Mouse (Mus musculus) hindbrain, postnatal 0 days (tissue): ENCODE results near the gene Ctnnd2. TPM values are rescaled to one million over a fixed set of nuclear protein-coding genes. Genes with fewer than 3 reads are reported as not detected.

ENCODE experiments used
- ATAC-seq: fragments of 200-750 bp; cut with Nextera tagmentation; 2 replicates; pipeline ENCODE4 v1.8.0; 2017; ENCODE audit warnings: mild to moderate bottlenecking, moderate TSS enrichment, moderate library complexity
- DNase-seq: peaks from one replicate; pipeline ENCODE4 v3.0.0-alpha.2; 2015; ENCODE audit warnings: low spot score
- H3K27ac ChIP-seq: fragments of 300-500 bp; sonication (generic); 2 replicates; pipeline ENCODE4 v1.5.1; 2014; ENCODE audit warnings: mild to moderate bottlenecking
- H3K27me3 ChIP-seq: fragments of 300-500 bp; sonication (generic); 2 replicates; pipeline ENCODE4 v1.6.1; 2014; ENCODE audit warnings: low read length, mixed read lengths; ENCODE audit not compliant: insufficient read depth
- H3K36me3 ChIP-seq: fragments of 300-500 bp; sonication (generic); 2 replicates; pipeline ENCODE4 v1.6.1; 2014; ENCODE audit warnings: low read length, mixed read lengths; ENCODE audit not compliant: insufficient read depth
- H3K4me1 ChIP-seq: fragments of 300-500 bp; sonication (generic); 2 replicates; pipeline ENCODE4 v1.6.1; 2014; ENCODE audit warnings: antibody characterized with exemption, low read length, mixed read lengths; ENCODE audit not compliant: insufficient read depth
- H3K4me2 ChIP-seq: fragments of 300-500 bp; sonication (generic); 2 replicates; pipeline ENCODE4 v1.6.1; 2014; ENCODE audit warnings: low read depth, mild to moderate bottlenecking, low read length, moderate library complexity, mixed read lengths
- H3K4me3 ChIP-seq: fragments of 300-500 bp; sonication (generic); 2 replicates; pipeline ENCODE4 v1.5.1; 2014; ENCODE audit warnings: low read length
- H3K9ac ChIP-seq: fragments of 300-500 bp; sonication (generic); replicated peaks from 2 replicates; pipeline ENCODE4 v1.6.1; 2014; ENCODE audit warnings: mild to moderate bottlenecking, low read length, moderate library complexity, mixed read lengths
- H3K9me3 ChIP-seq: fragments of 300-500 bp; sonication (generic); 2 replicates; pipeline ENCODE4 v1.6.1; 2016; ENCODE audit warnings: low read length, mixed read lengths
- CTCF ChIP-seq: IDR thresholded peaks from 2 replicates; pipeline ENCODE4 v1.5.1; 2016; ENCODE audit warnings: antibody characterized with exemption, control low read depth, low read depth
- WGBS: fragments of 180-500 bp; shearing (Covaris S2); extraction: QIAGEN DNeasy Blood & Tissue Kit; methylation state at CpG from one replicate; pipeline ENCODE4 v1.1.7; 2014; 5-methylcytosine and 5-hydroxymethylcytosine counted together
- polyA plus RNA-seq: library from polyadenylated mRNA; unstranded; fragments of >200 nt; fragmentation: Nextera tagmentation; extraction: Ambion mirVana; gene quantifications from 2 replicates; pipeline ENCODE4 v1.2.1, GENCODE M21; 2015
- total RNA-seq: library from RNA; depleted of rRNA; stranded (reverse); fragments of >200 nt; gene quantifications from 2 replicates; pipeline ENCODE4 v1.2.3, GENCODE M21; 2014

Gene Ctnnd2
- total and polyA plus RNA-seq, 2 experiments from 2014 or later: 67.2 to 157 TPM

DNA sequence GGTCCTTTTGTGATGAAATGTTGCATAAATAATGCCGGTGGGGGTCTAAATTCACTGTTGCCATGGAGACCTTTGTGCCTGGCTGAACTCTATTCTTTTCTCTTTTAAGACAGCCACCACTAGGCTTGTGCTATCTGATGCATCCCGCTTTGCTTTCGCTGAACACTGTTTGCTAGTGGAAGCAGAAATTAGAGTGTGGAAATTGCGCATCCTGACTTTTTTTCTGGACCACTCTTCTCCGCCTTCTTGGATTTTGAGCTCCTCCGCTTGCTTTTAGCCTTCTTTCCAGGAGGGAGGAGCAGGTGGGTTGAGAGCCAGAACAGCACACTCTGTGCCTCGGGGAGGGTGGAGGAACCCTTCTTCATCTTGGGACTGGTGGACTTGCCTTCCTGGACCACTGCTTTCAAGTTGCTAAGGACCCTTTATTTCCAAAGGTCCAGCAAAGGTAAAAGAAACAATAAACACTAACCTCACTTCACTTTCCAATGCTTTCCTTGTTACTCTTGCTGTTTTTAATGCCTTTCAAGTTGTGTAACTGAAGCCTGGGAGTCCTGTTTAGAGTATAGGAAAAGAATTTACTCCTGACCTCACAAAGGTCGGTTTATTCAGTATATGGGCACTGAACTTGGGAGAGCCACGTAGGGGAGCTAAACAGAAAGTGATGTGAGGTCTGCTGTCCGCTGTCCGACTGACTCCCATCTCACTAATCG, 285.3 kb downstream of the Ctnnd2 start:
- no peaks in the 10 kb centered on the region for H3K9me3 ChIP-seq
- H3K4me2 ChIP-seq: peak overlapping the region; percentile 56
- ATAC-seq (peak; percentile 93), DNase-seq (peak; percentile 83)
- TF ChIP-seq CTCF: peak; percentile 39
- WGBS: 12% methylated on average over 12 of the region's 12 CpGs
- no peaks in the 10 kb centered on the region for H3K27me3 ChIP-seq
- H3K4me1 ChIP-seq: no peaks in the 10 kb centered on the region
- H3K36me3 ChIP-seq: no peaks in the 10 kb centered on the region
- peak overlapping the region; percentile 33 for H3K27ac ChIP-seq
- peak overlapping the region; percentile 22; the same call in 1 of the 2 replicates for H3K9ac ChIP-seq
- H3K4me3 ChIP-seq: peak overlapping the region; percentile 39

DNA sequence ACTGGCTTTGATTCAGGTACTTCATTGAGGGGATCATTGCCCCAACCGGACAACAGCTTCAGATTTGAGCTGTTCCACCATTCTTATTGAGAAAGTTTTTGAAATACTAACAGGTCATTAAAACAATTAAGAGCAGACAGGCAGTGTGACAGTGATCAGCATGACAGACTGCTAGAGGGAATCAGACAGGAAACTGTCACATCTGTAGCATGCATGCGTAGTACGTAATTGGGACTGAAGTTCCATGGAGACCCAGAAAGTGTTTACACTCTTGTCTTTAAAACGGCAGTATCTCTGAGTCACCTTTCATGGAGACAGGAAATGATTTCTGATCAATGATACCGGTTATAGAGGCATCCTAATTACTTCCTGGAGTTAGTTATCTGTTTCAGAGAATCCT, 286.3 kb downstream of the Ctnnd2 start:
- TF ChIP-seq CTCF: no peak
- 23% methylated on average over 5 of the region's 5 CpGs for WGBS
- no peak for DNase-seq
- no peak for ATAC-seq
- H3K4me2 ChIP-seq: peak overlapping the region; percentile 56
- H3K4me3 ChIP-seq: peak overlapping the region; percentile 39
- no peak overlapping the region; the same call in 1 of the 2 replicates for H3K9ac ChIP-seq
- H3K9me3 ChIP-seq: no peaks in the 10 kb centered on the region
- no peaks in the 10 kb centered on the region for H3K27me3 ChIP-seq
- no peaks in the 10 kb centered on the region for H3K4me1 ChIP-seq
- no peaks in the 10 kb centered on the region for H3K36me3 ChIP-seq
- no peak overlapping the region for H3K27ac ChIP-seq

DNA sequence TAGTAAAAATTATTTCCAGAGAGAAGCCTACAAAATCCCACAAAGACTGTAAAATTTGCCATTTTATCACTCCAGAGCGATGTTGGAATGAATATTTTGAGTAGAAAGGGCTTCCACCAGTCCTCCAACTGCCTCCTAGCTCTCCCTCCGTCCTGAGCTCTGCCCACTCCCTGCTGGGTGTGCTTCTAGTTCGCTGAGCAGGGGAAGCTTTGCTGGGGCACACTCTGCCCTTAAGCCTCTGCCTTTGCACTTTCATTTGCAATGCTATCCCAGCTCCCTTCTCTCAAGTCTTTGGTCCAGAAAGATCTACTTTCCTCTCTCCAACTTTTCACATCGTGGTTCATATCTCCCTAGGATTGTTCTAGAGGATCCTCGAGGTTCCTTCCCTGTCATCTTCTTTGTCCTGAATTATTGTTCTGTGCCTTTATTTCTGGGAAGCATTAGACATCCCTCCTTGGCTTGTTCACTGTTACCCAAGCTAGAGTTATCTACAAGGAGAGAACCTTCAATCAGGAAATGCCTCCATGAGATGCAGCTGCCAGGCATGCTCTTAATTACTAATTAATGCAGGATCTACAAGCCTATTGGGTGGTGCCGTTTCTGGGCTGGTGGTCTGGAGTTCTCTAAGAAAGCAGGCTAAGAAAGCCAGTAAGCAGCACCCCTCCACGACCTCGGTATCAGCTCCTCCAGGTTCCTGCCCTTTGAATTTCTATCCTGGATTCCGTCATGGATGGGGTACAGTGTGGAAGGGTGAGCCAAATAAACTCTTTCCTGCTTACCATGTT, 288.1 kb downstream of the Ctnnd2 start:
- no peak for TF ChIP-seq CTCF
- ATAC-seq (no peak), DNase-seq (no peak)
- Histone ChIP-seq H3K4me3 (peak overlapping the region; percentile 11; the same call in 1 of the 2 replicates), H3K9ac (no peak overlapping the region), H3K4me1 (no peaks in the 10 kb centered on the region), H3K9me3 (no peaks in the 10 kb centered on the region), H3K27ac (no peak overlapping the region; the same call in 1 of the 2 replicates), H3K27me3 (no peaks in the 10 kb centered on the region), H3K36me3 (no peaks in the 10 kb centered on the region), H3K4me2 (peak overlapping the region; percentile 46)
- 39% methylated on average over 9 of the region's 9 CpGs for WGBS

DNA sequence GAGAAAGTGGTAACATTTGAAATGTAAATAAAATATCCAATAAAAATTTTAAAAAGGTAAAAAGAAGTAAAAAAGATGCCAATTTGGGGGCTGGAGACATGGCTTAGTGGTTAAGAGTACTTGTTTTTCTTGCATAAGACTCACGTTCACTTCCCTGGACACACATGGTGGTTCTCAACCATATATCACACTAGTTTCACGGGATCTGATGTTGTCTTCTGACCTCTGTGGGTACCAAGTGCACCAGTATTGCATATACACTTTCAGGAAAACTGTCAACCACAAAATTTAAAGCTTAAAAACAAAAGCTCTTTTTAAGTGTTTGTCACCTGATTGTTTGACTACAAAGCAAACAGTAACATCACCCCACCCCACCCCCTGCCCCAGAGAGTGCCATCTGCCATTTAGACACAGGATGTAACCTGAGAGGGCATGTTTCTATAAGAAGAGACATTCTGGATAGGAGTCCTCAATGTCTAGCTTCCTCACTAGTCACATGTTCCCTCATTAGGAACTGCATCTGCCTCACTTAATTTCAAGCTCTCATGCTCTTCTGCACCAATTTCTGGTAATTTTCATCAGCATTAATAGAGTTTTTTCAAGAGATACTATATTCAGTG, 290.5 kb downstream of the Ctnnd2 start:
- H3K9ac ChIP-seq: no peak overlapping the region
- DNase-seq: no peak
- H3K9me3 ChIP-seq: no peaks in the 10 kb centered on the region
- no peak for ATAC-seq
- H3K4me3 ChIP-seq: no peak overlapping the region
- TF ChIP-seq CTCF: no peak
- no peaks in the 10 kb centered on the region for H3K27me3 ChIP-seq
- peaks cover 11% of the 10 kb centered on the region; the same call in 1 of the 2 replicates for H3K4me1 ChIP-seq
- no peak overlapping the region for H3K4me2 ChIP-seq
- 82% methylated on average over 2 of the region's 2 CpGs for WGBS
- no peak overlapping the region for H3K27ac ChIP-seq
- H3K36me3 ChIP-seq: no peaks in the 10 kb centered on the region

DNA sequence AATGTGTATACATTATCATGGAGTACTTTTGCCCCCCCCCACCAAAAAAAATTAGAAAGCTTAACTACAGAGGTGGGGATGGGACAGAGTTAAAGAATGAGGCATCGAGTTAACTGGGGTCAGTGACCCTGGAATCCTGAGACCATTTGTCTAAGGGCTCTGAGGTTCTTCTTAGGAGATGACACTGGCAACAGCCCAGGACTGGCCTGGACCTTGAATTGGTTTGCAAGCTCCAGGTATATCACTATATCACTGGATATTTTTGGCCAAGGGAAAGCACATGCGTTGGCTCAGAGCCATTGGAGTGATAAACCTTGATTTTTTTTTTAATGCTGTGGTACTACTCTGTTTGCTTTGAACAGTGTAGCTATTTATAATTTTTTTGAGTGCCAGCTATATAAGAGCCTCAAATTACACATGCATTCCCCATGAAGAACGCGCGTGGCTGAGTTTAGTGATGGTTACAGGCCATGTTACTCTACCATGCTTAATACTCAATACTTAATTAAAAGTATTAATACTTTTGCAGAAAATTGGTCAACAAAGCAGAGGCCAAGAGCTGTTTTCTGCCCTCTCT, 291.2 kb downstream of the Ctnnd2 start:
- Histone ChIP-seq H3K4me2 (no peak overlapping the region), H3K9me3 (no peaks in the 10 kb centered on the region)

DNA sequence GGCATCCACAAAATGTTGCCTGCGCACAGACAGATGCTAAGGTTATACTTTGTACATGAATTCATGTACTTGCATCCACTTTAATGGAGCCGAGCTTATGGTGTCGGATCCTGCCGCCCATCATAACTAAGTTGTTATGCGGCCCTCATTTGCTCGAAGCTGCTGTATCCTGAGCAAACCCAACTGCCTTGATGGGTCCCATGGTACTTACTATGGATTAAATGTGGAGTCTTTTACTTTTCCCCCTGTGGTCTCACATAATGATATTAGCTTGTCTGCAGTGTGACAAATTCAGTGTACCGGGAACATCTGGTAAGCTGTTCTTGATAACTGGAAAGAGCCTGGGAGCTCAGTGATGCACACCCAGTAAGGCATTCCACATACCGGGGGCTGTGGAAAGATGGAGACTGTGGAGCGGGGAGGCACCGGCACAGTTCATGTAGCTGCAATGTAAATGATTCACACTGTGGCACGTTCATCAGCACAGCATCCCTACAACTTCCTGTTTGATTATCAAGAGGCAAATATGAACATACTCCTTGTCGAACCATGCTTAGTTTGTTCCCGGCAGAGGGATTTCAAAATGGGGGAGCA, 294.7 kb downstream of the Ctnnd2 start:
- H3K9ac ChIP-seq: no peak overlapping the region
- H3K27me3 ChIP-seq: no peaks in the 10 kb centered on the region
- peak overlapping the region; percentile 20; the same call in 1 of the 2 replicates for H3K27ac ChIP-seq
- WGBS: 63% methylated on average over 13 of the region's 13 CpGs
- no peaks in the 10 kb centered on the region for H3K36me3 ChIP-seq
- no peaks in the 10 kb centered on the region for H3K9me3 ChIP-seq
- no peak overlapping the region for H3K4me3 ChIP-seq
- no peak overlapping the region for H3K4me2 ChIP-seq
- ATAC-seq: 0 out of 2 replicates have a peak, but pooled peaks have one; percentile 24
- DNase-seq: no peak
- no peak for TF ChIP-seq CTCF
- H3K4me1 ChIP-seq: peaks cover 11% of the 10 kb centered on the region; the same call in 1 of the 2 replicates

More for the DNA sequence above, 291.2 kb downstream of the Ctnnd2 start:
- ATAC-seq (no peak), DNase-seq (no peak)
- Histone ChIP-seq H3K36me3 (no peaks in the 10 kb centered on the region), H3K4me1 (peaks cover 11% of the 10 kb centered on the region; the same call in 1 of the 2 replicates), H3K4me3 (no peak overlapping the region), H3K27ac (no peak overlapping the region), H3K9ac (no peak overlapping the region), H3K27me3 (no peaks in the 10 kb centered on the region)
- no peak for TF ChIP-seq CTCF
- WGBS: 89% methylated on average over 5 of the region's 5 CpGs
